In the genomic region with DNA sequence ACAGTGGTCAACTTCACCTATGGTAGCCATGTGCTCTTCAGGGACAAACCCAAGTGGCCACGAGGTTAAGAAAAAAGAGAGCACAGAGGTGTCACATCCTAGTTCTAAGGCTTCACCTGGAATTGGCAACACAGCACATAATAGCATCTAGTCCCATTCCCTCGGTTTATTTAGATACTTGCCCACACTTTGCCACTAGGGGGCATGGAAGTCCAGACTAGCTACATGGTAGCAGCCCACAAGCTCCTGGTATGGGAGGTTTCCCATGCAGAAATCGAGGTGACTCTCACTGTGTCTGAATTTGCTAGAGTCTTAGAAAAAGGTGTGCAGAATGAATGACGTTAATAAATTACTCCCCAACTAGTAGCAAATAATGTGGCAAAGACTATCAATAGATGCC, we compare ENCODE assay signal across 9 mouse cellular contexts. TPM values are rescaled to one million over a fixed set of nuclear protein-coding genes. Genes with fewer than 3 reads are reported as not detected.
DNase-seq lines count a peak whose midpoint lies in the region; ATAC-seq lines count a peak whose summit lies in the region.
"Had no signal": no experiment of that assay in that cellular context is flagged by ENCODE, and none has a peak within 500 bp of the region (broad histone marks: within the 10 kb centered on the region; RNA-seq: fewer than 3 reads in every experiment).

No protein-coding gene starts in this region.

- DNase-seq in urinary bladder, postnatal 25 days (ENCODE audit: low spot score): peak; percentile 50
- no peak for DNase-seq in urinary bladder, postnatal 10 days (ENCODE audit: low spot score)
- peak; percentile 50 to 74 for DNase-seq in cerebellum, postnatal 4 days (ENCODE audit: low spot score in 2 of 2)
- DNase-seq in gastrocnemius, postnatal 10 days: peak; percentile 45
- peak; percentile 73 for DNase-seq in kidney, adult 18-20 months
- DNase-seq in left cerebral cortex, postnatal 4 days: peak; percentile 78
- peak; percentile 72 for DNase-seq in splenic B cell, adult 2 months (ENCODE audit: low read depth, low spot score)

- H3K27me3 ChIP-seq in midbrain, embryonic 13.5 days: no peaks in the 10 kb centered on the region
- H3K27me3 ChIP-seq in splenic B cell, adult 2 months (ENCODE audit: control insufficient read depth, insufficient read depth, low read length, poor library complexity, severe bottlenecking): no peaks in the 10 kb centered on the region
- H3K27me3 ChIP-seq: neural tube, embryonic 12.5 days had no signal

- 26% methylated on average over 4 of the region's 4 CpGs for WGBS in midbrain, embryonic 13.5 days

- intact Hi-C loops in left cerebral cortex, postnatal 4 days (cut with DNase I): no loop called here

- no peak overlapping the region for H3K4me2 ChIP-seq in midbrain, embryonic 13.5 days (replicated peaks)
- H3K4me2 ChIP-seq: neural tube, embryonic 12.5 days had no signal

- no peak overlapping the region for H3K4me3 ChIP-seq in midbrain, embryonic 13.5 days (replicated peaks)
- H3K4me3 ChIP-seq: neural tube, embryonic 12.5 days had no signal

- 0 out of 2 replicates have a peak, but pooled peaks cover 2% of the 10 kb centered on the region for H3K4me1 ChIP-seq in midbrain, embryonic 13.5 days (replicated peaks)
- H3K4me1 ChIP-seq: neural tube, embryonic 12.5 days had no signal

- no peak overlapping the region for H3K27ac ChIP-seq in midbrain, embryonic 13.5 days
- H3K27ac ChIP-seq: neural tube, embryonic 12.5 days had no signal

- peak; percentile 78 for ATAC-seq in midbrain, embryonic 13.5 days

- H3K9ac ChIP-seq in midbrain, embryonic 13.5 days (replicated peaks): no peak overlapping the region
- H3K9ac ChIP-seq: neural tube, embryonic 12.5 days had no signal

- H3K9me3 ChIP-seq in midbrain, embryonic 13.5 days: no peaks in the 10 kb centered on the region
- H3K9me3 ChIP-seq: neural tube, embryonic 12.5 days had no signal

- H3K36me3 ChIP-seq in midbrain, embryonic 13.5 days: peaks cover 2% of the 10 kb centered on the region; the same call in 1 of the 2 replicates
- H3K36me3 ChIP-seq in splenic B cell, adult 2 months (ENCODE audit: control insufficient read depth, insufficient read depth, low read length, poor library complexity, severe bottlenecking): no peaks in the 10 kb centered on the region
- H3K36me3 ChIP-seq: neural tube, embryonic 12.5 days had no signal

RNA-seq across cellular contexts. Expression of gene Tmem97, which starts 9.9 kb away (rescaled TPM):
- total RNA-seq in gastrocnemius, postnatal 10 days (2021): 10 to 100 TPM; 11.9 to 13.9 TPM
- total RNA-seq in left cerebral cortex, postnatal 4 days (2021): 10 to 100 TPM; 26.5 to 31.1 TPM
- 28.7 and 33.5 TPM in 2 replicates for polyA plus RNA-seq in midbrain, embryonic 13.5 days (2015; fragmentation: Nextera tagmentation; extraction: Ambion mirVana)

RNA-seq across cellular contexts. Expression of gene Ift20, which starts 24.3 kb away (rescaled TPM):
- 10 to 100 TPM; 28.0 to 39.1 TPM for total RNA-seq in gastrocnemius, postnatal 10 days (2021)
- 10 to 100 TPM; 54.6 to 59.7 TPM for total RNA-seq in left cerebral cortex, postnatal 4 days (2021)
- 124 and 126 TPM in 2 replicates for polyA plus RNA-seq in midbrain, embryonic 13.5 days (2015; fragmentation: Nextera tagmentation; extraction: Ambion mirVana)

RNA-seq across cellular contexts. Expression of gene Tnfaip1, which starts 24.3 kb away (rescaled TPM):
- 10 to 100 TPM; 39.3 to 42.6 TPM for total RNA-seq in gastrocnemius, postnatal 10 days (2021)
- 10 to 100 TPM; 54.5 to 59.7 TPM for total RNA-seq in left cerebral cortex, postnatal 4 days (2021)
- polyA plus RNA-seq in midbrain, embryonic 13.5 days (2015; fragmentation: Nextera tagmentation; extraction: Ambion mirVana): 55.0 and 58.8 TPM in 2 replicates

RNA-seq across cellular contexts. Expression of gene Poldip2, which starts 48.5 kb away (rescaled TPM):
- 100 to 1,000 TPM in 1 of 2 experiments, 10 to 100 TPM in 1; 99.9 to 109 TPM for total RNA-seq in gastrocnemius, postnatal 10 days (2021)
- total RNA-seq in left cerebral cortex, postnatal 4 days (2021): 100 to 1,000 TPM; 113 to 118 TPM
- polyA plus RNA-seq in midbrain, embryonic 13.5 days (2015; fragmentation: Nextera tagmentation; extraction: Ambion mirVana): 176 and 178 TPM in 2 replicates

RNA-seq across cellular contexts. Expression of gene Tmem199, which starts 48.5 kb away (rescaled TPM):
- 10 to 100 TPM; 14.2 to 16.3 TPM for total RNA-seq in gastrocnemius, postnatal 10 days (2021)
- total RNA-seq in left cerebral cortex, postnatal 4 days (2021): 10 to 100 TPM; 35.6 to 35.7 TPM
- polyA plus RNA-seq in midbrain, embryonic 13.5 days (2015; fragmentation: Nextera tagmentation; extraction: Ambion mirVana): 95.9 and 97.6 TPM in 2 replicates
